Mouse (Mus musculus): Measurements from ENCODE around the gene Oas1e. TPM values are rescaled to one million over a fixed set of nuclear protein-coding genes. Genes with fewer than 3 reads are reported as not detected.
A peak's percentile ranks its signal among the peaks of the same experiment; 100 is the strongest.

The Oas1e gene
- polyA plus RNA-seq, 1 experiment from 2014 or later = not detected

- ATAC-seq (replicated peaks; ENCODE audit: insufficient number of reproducible peaks, low FRiP score, low TSS enrichment, low read depth) (no peak), DNase-seq (ENCODE audit: low spot score) (peak; percentile 67)
- Histone ChIP-seq H3K4me2 (ENCODE audit: low read depth, low read length) (no peak overlapping the region), H3K9ac (replicated peaks; ENCODE audit: low read length) (no peak overlapping the region), H3K36me3 (replicated peaks; ENCODE audit: control insufficient read depth, insufficient read depth, low read depth, low read length) (no peaks in the 10 kb centered on the region), H3K4me1 (ENCODE audit: control insufficient read depth, insufficient read depth, low read length) (no peaks in the 10 kb centered on the region), H3K27ac (replicated peaks; ENCODE audit: low read depth, low read length) (no peak overlapping the region), H3K27me3 (ENCODE audit: control insufficient read depth, insufficient read depth, low read length) (no peaks in the 10 kb centered on the region), H3K9me3 (replicated peaks; ENCODE audit: control insufficient read depth, low read length) (no peaks in the 10 kb centered on the region), H3K4me3 (ENCODE audit: low read depth, low read length) (no peak overlapping the region)
- 24% methylated on average over 4 of the region's 4 CpGs for WGBS
These were observed 53.2 kb downstream of the Oas1e start for GRCm38 (mm10) chr5:120742125-120742524.

Other genes starting within 250 kb of the Oas1e start
- 9.6 and 11.2 TPM in 2 replicates for gene Tpcn1, start 206.9 kb downstream of the Oas1e start, polyA plus RNA-seq (2014; fragmentation: Nextera tagmentation; extraction: Ambion mirVana)
- 0.31 and 0.55 TPM in 2 replicates for gene Iqcd, start 206.5 kb downstream of the Oas1e start, polyA plus RNA-seq (2014; fragmentation: Nextera tagmentation; extraction: Ambion mirVana)
- 8.3 and 8.8 TPM in 2 replicates for gene Rita1, start 182.9 kb downstream of the Oas1e start, polyA plus RNA-seq (2014; fragmentation: Nextera tagmentation; extraction: Ambion mirVana)
- gene Ddx54, start 182.8 kb downstream of the Oas1e start, polyA plus RNA-seq (2014; fragmentation: Nextera tagmentation; extraction: Ambion mirVana) = 28.9 and 29.7 TPM in 2 replicates
- not detected in 2 replicates for gene Cfap73, start 161.3 kb downstream of the Oas1e start, polyA plus RNA-seq (2014; fragmentation: Nextera tagmentation; extraction: Ambion mirVana)
- 0.34 TPM in 1 of 2 replicates, not detected in the other for gene Rasal1, start 146.7 kb downstream of the Oas1e start, polyA plus RNA-seq (2014; fragmentation: Nextera tagmentation; extraction: Ambion mirVana)
- 3.3 TPM in 2 replicates for gene Dtx1, start 83.6 kb downstream of the Oas1e start, polyA plus RNA-seq (2014; fragmentation: Nextera tagmentation; extraction: Ambion mirVana)
- 0.17 and 0.43 TPM in 2 replicates for gene Oas2, start 45.7 kb downstream of the Oas1e start, polyA plus RNA-seq (2014; fragmentation: Nextera tagmentation; extraction: Ambion mirVana)
- not detected in 2 replicates for gene Oas3, start 17.9 kb downstream of the Oas1e start, polyA plus RNA-seq (2014; fragmentation: Nextera tagmentation; extraction: Ambion mirVana)
- 0.24 and 0.27 TPM in 2 replicates for gene Oas1c, start 17.0 kb upstream of the Oas1e start, polyA plus RNA-seq (2014; fragmentation: Nextera tagmentation; extraction: Ambion mirVana)
- not detected in 2 replicates for gene Oas1f, start 51.8 kb upstream of the Oas1e start, polyA plus RNA-seq (2014; fragmentation: Nextera tagmentation; extraction: Ambion mirVana)
- gene Oas1h, start 65.9 kb upstream of the Oas1e start, polyA plus RNA-seq (2014; fragmentation: Nextera tagmentation; extraction: Ambion mirVana) = not detected in 2 replicates
- not detected in 2 replicates for gene Oas1g, start 92.1 kb upstream of the Oas1e start, polyA plus RNA-seq (2014; fragmentation: Nextera tagmentation; extraction: Ambion mirVana)
- 0.61 and 1.2 TPM in 2 replicates for gene Oas1a, start 112.0 kb upstream of the Oas1e start, polyA plus RNA-seq (2014; fragmentation: Nextera tagmentation; extraction: Ambion mirVana)
- not detected in 2 replicates for gene Oas1d, start 119.0 kb upstream of the Oas1e start, polyA plus RNA-seq (2014; fragmentation: Nextera tagmentation; extraction: Ambion mirVana)
- gene Rph3a, start 214.6 kb upstream of the Oas1e start, polyA plus RNA-seq (2014; fragmentation: Nextera tagmentation; extraction: Ambion mirVana) = 0.20 and 0.21 TPM in 2 replicates